Mouse (Mus musculus) brown adipose tissue, adult 24 weeks (tissue): Measurements from ENCODE around the gene Cntn3. TPM values are rescaled to one million over a fixed set of nuclear protein-coding genes. Genes with fewer than 3 reads are reported as not detected.
"Not testable (repeated sequence)": the region's sequence is repeated elsewhere in the genome, so short reads cannot be mapped to it uniquely, and the experiment has no call there.

Source experiments
- H3K27ac ChIP-seq: fragments of 200-500 bp; replicated peaks from 2 replicates; pipeline ENCODE4 v1.5.1; 2012; ENCODE audit warnings: low read depth, mild to moderate bottlenecking, low read length
- H3K4me1 ChIP-seq: fragments of 200-500 bp; 2 replicates; pipeline ENCODE4 v1.6.1; 2012; ENCODE audit warnings: low read length, mixed read lengths; ENCODE audit not compliant: control insufficient read depth, insufficient read depth, insufficient read length
- H3K4me3 ChIP-seq: fragments of 200-500 bp; 2 replicates; pipeline ENCODE4 v1.5.1; 2012; ENCODE audit warnings: low read depth, mild to moderate bottlenecking, low read length, moderate library complexity; ENCODE audit not compliant: insufficient read depth
- polyA plus RNA-seq: library from polyadenylated mRNA; stranded (reverse); fragments of >200 nt; gene quantifications from 2 replicates; pipeline ENCODE4 v1.2.4, GENCODE M21; 2012; ENCODE audit not compliant: missing spikeins, insufficient read depth, insufficient read length

Gene Cntn3
- not detected in 2 replicates for polyA plus RNA-seq

DNA sequence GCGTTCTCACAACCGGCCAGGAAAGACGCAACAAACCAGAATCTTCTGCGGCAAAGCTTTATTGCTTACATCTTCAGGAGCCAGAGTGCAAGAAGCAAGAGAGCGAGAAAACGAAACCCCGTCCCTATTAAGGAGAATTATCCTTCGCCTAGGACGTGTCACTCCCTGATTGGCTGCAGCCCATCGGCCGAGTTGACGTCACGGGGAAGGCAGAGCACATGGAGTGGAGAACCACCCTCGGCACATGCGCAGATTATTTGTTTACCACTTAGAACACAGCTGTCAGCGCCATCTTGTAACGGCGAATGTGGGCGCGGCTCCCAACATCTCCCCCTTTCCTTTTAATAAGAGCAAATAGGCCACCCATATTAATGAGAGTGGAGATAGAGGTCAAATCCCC lies at the start of gene Cntn3:
Cntn3 (minus strand) TSS at position 101 of the 400 bp plus-strand sequence.
- not testable (repeated sequence) for H3K4me3 ChIP-seq, H3K4me1 ChIP-seq, H3K27ac ChIP-seq

DNA sequence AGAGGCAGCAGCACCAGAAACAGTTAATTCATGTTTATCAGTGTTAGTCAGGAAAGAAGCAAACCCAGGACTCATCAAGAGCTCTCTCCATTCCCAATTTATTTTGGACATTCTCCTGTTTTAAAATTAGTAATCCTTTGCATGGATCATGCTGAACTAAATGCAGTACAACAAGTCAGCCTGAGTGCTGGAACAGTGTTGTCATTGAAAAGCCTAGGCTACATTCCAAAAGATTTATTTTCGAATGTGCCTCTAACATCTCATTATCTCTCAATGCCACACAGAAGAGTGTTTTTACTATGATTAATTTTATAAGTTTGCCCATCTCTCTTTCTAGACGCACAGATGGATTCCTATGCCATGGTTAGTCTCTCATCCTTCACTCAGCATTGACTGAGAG lies 27.9 kb upstream of the Cntn3 start:
- no peak overlapping the region for H3K4me3 ChIP-seq
- H3K4me1 ChIP-seq, result no peaks in the 10 kb centered on the region
- no peak overlapping the region for H3K27ac ChIP-seq

DNA sequence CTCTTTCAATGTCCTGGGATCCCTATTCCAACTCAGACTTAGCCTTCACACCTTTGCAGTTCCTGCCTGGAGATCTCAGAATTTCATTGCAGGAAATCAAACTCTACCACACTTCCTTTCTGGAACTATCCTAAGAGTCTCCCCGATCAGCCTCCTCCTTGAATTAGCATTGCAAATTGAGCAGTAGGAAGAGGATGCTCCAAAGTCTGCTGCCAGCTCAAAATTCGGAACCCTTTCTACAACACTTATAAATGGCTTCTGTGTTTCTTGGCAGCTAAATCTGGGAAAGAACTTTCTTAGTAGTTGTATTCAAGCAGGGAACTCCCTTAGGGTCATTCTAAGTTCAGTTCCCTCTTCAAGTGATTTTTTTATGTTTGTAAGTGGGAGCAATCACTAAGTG lies 24.9 kb upstream of the Cntn3 start:
- Histone ChIP-seq H3K27ac (no peak overlapping the region), H3K4me1 (no peaks in the 10 kb centered on the region), H3K4me3 (no peak overlapping the region)

DNA sequence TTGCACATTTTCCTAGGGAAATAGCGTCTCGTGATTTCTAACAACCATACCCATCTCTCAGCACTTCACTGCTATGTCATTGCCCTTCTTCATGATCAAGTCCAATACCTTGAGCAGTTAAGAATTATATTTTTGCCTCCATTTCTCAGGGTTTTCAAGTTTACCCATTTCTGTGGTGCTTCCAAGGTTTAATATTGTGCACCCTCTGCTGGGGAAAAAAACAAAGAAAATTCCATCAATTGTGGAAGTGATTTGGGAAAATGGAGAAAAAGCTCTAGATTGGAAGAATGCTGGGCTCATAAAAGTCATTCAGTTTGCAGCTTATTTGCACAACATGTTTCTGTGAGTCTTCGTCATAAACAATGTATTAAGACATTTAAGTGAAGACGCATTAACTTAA lies 17.2 kb upstream of the Cntn3 start:
- Histone ChIP-seq H3K4me3 (no peak overlapping the region), H3K4me1 (no peaks in the 10 kb centered on the region), H3K27ac (no peak overlapping the region)

DNA sequence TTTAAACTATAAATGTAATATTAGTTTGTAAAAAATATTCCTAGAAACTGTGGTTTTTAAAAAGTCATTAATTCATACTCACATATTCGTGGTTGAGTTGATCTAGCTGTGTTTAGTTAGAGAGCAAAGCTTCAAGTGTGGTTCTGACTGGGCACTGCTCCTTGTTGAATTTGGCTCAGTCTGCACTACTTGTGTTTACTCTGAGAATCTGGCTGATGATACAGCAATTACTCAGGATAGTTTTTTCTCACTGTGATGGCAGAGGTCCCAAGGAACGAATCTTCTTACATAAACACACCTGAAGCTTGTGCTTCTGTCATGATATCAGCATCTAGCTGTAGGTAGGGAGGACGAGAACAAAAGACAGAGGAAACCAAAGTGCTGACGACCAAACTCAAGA lies 16.4 kb upstream of the Cntn3 start:
- Histone ChIP-seq H3K4me3 (no peak overlapping the region), H3K27ac (no peak overlapping the region), H3K4me1 (no peaks in the 10 kb centered on the region)

DNA sequence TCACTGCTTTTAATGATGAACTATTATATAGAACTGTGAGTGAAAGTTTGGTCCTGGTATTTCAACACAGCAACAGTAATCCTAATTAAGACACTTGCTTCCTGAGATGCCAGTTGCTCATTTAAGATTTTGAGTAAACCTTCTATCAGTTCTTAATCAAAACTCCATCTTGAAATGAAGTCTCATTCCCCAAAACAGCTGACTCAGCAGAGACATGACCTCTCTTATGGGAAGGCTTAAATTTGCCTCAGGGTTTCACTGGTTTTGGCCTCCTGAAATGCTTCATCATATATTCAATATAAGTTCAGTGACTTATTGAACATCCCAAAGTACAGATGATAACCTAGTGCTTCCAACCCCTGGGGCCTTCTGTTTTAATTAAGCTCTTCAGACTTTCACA lies 13.2 kb upstream of the Cntn3 start:
- no peak overlapping the region for H3K4me3 ChIP-seq
- H3K27ac ChIP-seq, result no peak overlapping the region
- H3K4me1 ChIP-seq, result no peaks in the 10 kb centered on the region

DNA sequence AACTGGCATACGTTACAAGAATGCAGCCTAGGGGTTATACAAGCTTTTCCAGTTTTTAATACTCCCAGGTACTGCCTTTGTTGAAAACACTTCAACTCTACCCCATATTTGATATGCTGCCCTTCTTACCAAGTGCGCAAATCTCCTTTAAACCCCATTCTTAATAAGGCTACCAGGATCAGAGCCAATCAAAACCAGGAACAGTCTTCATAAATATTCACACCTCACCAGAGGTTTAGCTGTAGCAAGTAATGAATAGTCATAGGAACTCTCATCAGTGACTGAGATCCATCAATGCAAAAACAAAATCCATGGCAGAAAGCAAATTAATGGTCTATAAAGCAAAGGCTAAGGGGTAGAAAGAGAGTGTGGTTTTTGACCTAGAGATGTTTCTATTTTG lies 10.7 kb upstream of the Cntn3 start:
- Histone ChIP-seq H3K4me3 (no peak overlapping the region), H3K27ac (no peak overlapping the region), H3K4me1 (no peaks in the 10 kb centered on the region)

DNA sequence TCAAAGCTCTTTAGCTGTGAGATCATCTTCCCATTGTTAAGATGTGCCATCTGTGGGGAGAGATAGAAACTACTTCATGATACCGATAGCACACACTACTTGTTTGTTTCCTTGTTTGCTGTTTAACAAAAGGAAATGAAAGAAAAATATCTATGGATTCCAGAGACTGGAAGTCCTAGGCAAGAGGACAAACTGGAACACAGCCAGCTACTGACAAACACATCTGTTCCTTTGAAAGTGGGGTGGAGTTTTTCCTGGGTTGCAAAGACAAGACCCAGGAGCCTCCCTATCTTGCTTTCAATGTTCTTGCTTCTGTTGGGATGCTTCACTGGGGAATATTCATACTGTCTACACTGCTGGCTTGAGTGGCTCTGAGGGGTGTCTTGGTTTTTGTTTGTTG lies 5.4 kb downstream of the Cntn3 start:
- H3K27ac ChIP-seq, result no peak overlapping the region
- H3K4me1 ChIP-seq, result no peaks in the 10 kb centered on the region
- H3K4me3 ChIP-seq, result no peak overlapping the region

DNA sequence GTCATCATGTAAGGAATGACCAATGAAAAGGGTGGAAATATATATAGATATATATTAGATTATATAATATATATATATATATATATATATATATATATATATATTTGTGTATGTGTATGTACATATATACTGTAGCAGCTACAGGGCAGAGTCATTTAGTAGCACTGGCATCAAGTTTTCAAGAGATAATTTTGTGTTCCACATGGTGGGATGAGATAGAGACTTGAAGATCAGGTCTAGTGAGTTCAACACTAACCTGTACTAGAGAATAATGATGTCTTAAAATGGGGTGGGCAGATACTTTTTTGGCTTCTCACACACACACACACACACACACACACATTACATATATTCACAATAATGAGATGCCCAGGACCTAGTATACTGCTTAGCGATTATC lies 7.7 kb downstream of the Cntn3 start:
- Histone ChIP-seq H3K27ac (no peak overlapping the region), H3K4me3 (no peak overlapping the region), H3K4me1 (no peaks in the 10 kb centered on the region)

DNA sequence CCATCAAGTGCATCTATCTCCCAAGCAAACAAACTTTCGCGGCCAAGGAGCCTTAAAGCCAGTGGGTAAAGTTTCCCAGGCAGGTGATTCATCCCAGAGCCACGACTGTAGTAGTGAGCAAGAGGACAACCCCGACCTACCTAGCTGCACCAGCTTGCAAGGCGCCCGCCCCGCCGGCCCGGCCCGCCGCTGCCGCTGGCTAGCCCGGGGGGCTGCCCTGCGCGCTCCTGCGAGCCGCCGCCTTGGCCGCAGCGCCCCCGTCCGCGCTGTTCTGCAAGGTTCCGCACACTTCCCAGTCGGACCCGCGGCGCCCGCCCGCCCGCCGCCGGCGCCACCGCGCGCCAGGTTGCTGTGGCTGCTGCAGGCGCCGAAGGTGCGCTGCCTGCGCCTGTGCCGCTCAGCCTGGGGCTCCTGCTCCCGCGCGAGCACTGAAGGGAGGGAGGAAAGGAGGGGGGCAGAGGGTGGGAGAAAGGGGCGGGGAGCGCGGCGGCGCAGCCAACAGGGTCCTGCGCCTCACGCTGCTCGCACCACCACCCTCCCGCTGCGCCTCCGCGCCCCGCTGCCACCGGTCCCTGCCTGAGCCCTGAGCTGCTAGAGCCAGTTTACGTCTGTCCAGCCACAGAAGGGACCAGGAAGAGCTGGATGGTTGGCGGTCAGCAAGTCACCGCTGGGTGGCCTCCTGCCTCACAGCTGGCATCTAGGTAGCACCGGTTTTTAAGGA lies 8.7 kb downstream of the Cntn3 start:
- Histone ChIP-seq H3K4me1 (no peaks in the 10 kb centered on the region), H3K4me3 (no peak overlapping the region), H3K27ac (no peak overlapping the region)

DNA sequence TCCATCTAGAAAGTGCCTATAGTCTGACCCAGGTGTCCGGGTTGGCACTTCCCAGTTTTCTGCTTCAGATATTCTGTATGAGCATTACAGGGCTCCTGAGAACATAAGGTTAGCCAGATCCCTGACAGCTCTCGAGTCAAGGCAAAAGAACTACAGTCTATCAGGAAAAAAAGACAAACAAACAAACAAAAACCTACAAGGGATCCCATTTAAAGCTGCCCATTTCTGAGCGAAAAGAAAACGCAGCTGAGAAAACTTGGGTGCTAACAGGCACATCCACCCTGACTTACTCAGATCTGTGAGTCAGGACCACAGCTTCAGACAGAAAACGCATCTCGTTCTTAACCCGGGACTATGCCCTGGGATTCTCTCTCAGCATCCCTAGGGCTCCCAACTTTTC lies 9.5 kb downstream of the Cntn3 start:
- Histone ChIP-seq H3K27ac (no peak overlapping the region), H3K4me1 (no peaks in the 10 kb centered on the region), H3K4me3 (no peak overlapping the region)

DNA sequence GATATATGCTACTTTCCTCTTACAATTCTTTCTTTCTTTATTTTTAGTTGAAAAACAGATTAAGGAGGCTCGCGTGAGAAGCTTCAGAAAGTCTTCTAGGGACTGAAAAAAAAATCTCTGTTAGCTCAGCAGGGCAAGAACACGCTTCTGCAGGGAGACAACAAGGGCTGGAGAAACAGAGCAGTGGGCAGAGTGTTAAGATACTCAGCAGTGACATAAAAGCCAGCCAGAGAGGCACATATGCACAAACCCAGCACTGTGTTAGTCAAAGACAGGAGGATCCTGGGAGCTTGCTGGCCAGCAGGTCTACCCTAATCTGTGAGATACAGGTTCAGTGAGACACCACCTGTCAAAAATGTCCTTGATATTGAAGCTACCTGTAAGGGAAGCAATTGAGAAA lies 15.4 kb downstream of the Cntn3 start:
- no peak overlapping the region for H3K4me3 ChIP-seq
- no peaks in the 10 kb centered on the region for H3K4me1 ChIP-seq
- H3K27ac ChIP-seq, result no peak overlapping the region

DNA sequence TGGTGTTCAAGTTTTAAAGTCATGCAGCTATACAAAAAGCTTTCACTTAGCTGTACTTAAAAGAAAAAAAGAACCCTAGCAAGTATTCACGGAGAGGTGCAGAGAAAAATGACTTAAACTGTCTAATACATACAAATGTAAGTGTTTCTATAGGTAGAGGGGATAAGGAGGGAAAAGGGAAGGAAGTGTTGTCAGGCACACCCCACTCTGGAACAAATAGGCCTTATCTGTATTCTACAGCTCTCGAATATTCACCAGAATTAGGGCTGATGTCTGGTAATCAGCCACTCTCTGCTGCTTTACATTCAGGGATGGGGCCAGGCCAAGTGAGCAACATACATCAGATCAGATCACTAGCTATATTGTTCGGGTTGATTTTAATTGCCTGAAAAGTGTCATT lies 16.4 kb downstream of the Cntn3 start:
- no peak overlapping the region for H3K27ac ChIP-seq
- H3K4me3 ChIP-seq, result no peak overlapping the region
- no peaks in the 10 kb centered on the region for H3K4me1 ChIP-seq

DNA sequence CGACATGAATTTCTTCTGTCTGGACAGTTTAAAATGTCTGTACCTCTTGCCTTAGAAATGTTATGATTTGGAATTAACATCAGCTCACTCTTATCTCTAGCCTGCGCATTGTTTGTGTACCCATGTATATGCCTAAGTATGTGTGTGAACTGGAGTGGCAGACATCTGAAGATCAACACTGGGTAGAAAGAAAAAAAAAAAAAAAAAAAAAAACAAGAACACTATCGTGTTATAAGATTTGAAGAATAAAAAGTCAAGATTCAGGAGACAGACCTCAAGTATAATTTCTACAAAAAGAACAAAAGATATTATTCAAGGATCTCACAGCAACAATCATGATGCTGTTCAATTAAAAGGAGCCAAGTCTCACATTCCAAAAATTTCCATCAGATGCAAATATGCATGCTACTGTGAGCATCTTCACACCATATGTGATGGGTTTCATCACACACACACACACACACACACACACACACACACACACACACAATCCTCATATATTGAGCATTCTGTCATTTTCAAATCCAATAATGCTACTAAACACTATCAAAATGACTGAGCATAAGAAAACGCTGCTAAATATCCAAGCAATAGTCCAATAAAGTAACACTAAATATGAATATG lies 17.0 kb downstream of the Cntn3 start:
- Histone ChIP-seq H3K27ac (no peak overlapping the region), H3K4me3 (no peak overlapping the region), H3K4me1 (no peaks in the 10 kb centered on the region)

DNA sequence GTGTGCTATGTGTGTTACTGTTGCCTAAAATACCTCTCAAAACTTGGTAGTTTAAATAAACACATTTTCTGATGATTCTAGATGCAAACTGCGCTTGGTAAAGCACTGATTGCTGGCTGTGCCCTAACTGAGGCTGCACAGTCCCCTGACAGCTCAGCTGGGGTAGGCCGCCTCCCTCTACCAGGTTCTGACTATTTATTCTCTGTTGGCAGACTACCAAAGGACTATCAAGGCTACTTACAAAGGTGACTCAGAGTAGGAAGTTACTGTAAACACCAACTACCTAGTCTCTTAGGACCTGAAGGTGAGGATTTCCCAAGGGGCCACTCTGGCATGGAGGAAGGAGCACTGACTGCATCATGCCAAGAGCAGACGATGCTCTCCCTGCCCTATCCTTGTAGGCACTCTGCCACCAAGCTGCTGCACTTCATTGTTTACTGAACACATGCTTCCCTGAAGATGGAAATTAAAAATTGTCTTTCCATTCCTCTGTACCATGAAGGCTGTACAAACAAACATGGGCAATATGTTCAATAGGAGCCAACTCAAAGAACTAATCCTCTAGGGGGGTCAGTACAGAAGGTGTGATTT lies 17.7 kb downstream of the Cntn3 start:
- no peak overlapping the region for H3K4me3 ChIP-seq
- no peaks in the 10 kb centered on the region for H3K4me1 ChIP-seq
- no peak overlapping the region for H3K27ac ChIP-seq
